Mouse (Mus musculus) lung, adult 2 months (tissue): ENCODE results near the gene Oxsr1.

Experiments
- CTCF ChIP-seq: fragments of 200-500 bp; IDR thresholded peaks from 2 replicates; pipeline ENCODE4 v1.5.1; 2011; ENCODE audit warnings: mild to moderate bottlenecking, low read length, control low read depth; ENCODE audit not compliant: insufficient read depth
- POLR2A ChIP-seq: fragments of 200-500 bp; IDR thresholded peaks from 2 replicates; pipeline ENCODE4 v1.6.1; 2011; ENCODE audit warnings: low read depth, mild to moderate bottlenecking, control low read depth, low read length, borderline replicate concordance; ENCODE audit errors: extremely low read depth

- TF ChIP-seq CTCF (no peak), POLR2A (no peak)
Observed at GRCm38 (mm10) chr9:119276321-119276720, 45.9 kb downstream of the Oxsr1 start.
